Comparison of ENCODE assay signal across 18 mouse cellular contexts in the genomic region with DNA sequence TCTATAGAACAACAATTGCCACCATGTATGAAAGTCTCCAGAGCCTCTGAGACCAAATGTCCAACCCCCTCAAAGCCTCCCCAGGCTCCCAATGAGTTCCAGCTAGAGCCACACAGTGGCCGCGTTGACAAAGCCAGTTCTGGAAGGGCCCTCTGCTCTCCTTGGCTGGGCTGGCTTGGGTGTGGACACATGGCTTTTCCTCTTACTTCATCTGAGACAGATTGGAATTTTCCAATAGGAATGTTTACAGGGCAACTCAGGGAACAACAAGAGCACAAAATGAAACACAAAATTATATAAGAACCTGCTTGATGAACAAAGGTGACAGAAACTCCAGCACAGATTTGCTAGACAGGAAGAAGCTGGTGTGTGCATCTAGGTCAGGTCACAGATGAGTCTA. TPM values are rescaled to one million over a fixed set of nuclear protein-coding genes. Genes with fewer than 3 reads are reported as not detected.
DNase-seq lines count a peak whose midpoint lies in the region; ATAC-seq and TF ChIP-seq lines count a peak whose summit lies in the region.
"Had no signal": no experiment of that assay in that cellular context is flagged by ENCODE, and none has a peak within 500 bp of the region (broad histone marks: within the 10 kb centered on the region; RNA-seq: fewer than 3 reads in every experiment).

No protein-coding gene starts in this region.

- no peaks in the 10 kb centered on the region for H3K9me3 ChIP-seq in neural tube, embryonic 15.5 days (replicated peaks)
- H3K9me3 ChIP-seq: embryonic facial prominence, embryonic 12.5 days; forebrain, embryonic 12.5 days; heart, embryonic 15.5 days had no signal

- H3K4me3 ChIP-seq in liver, adult 2 months (ENCODE audit: insufficient read depth, low read depth, low read length), result no peak overlapping the region
- H3K4me3 ChIP-seq in neural tube, embryonic 15.5 days (replicated peaks), result no peak overlapping the region
- H3K4me3 ChIP-seq: embryonic facial prominence, embryonic 12.5 days; forebrain, embryonic 12.5 days; heart, embryonic 15.5 days had no signal

- H3K9ac ChIP-seq in liver, adult 2 months (ENCODE audit: low read depth, low read length), result no peak overlapping the region
- H3K9ac ChIP-seq in neural tube, embryonic 15.5 days (replicated peaks), result no peak overlapping the region
- H3K9ac ChIP-seq: embryonic facial prominence, embryonic 12.5 days; forebrain, embryonic 12.5 days; heart, embryonic 15.5 days; liver, postnatal 0 days had no signal

- intact Hi-C loops in gastrocnemius, postnatal 14 days (cut with DNase I; ENCODE audit: low total_unique reads), result loop anchor here (5.0 to 10.0 kb wide), 2 partner anchors 70 to 147 kb away; no protein-coding TSS in a partner anchor

- ATAC-seq in neural tube, embryonic 15.5 days (ENCODE audit: low FRiP score), result no peak
- ATAC-seq: intestine, postnatal 0 days; liver, postnatal 0 days had no signal

- H3K36me3 ChIP-seq in liver, adult 2 months (ENCODE audit: control insufficient read depth, insufficient read depth, low read length), result no peaks in the 10 kb centered on the region
- no peaks in the 10 kb centered on the region for H3K36me3 ChIP-seq in neural tube, embryonic 15.5 days
- H3K36me3 ChIP-seq: embryonic facial prominence, embryonic 12.5 days; forebrain, embryonic 12.5 days; heart, embryonic 15.5 days had no signal

- no peaks in the 10 kb centered on the region for H3K27me3 ChIP-seq in liver, adult 2 months (ENCODE audit: control insufficient read depth, insufficient read depth, low read length)
- no peaks in the 10 kb centered on the region for H3K27me3 ChIP-seq in neural tube, embryonic 15.5 days (replicated peaks)
- H3K27me3 ChIP-seq: embryonic facial prominence, embryonic 12.5 days; forebrain, embryonic 12.5 days; heart, embryonic 15.5 days had no signal

- TF ChIP-seq CTCF in liver, adult 2 months (IDR thresholded peaks at IDR 0.05; ENCODE audit: low read depth, low read length), result no peak

- TF ChIP-seq POLR2A in liver, adult 2 months (IDR thresholded peaks at IDR 0.05; ENCODE audit: extremely low read depth, insufficient read depth, low read length), result no peak

- no peak overlapping the region for H3K4me2 ChIP-seq in neural tube, embryonic 15.5 days
- H3K4me2 ChIP-seq: embryonic facial prominence, embryonic 12.5 days; forebrain, embryonic 12.5 days; heart, embryonic 15.5 days had no signal

- 23% methylated on average over 2 of the region's 2 CpGs for WGBS in liver, adult 2 months
- WGBS in neural tube, embryonic 15.5 days, result 89% methylated on average over 2 of the region's 2 CpGs

- peaks cover 8% of the 10 kb centered on the region for H3K4me1 ChIP-seq in liver, adult 2 months (ENCODE audit: control insufficient read depth, insufficient read depth, low read length)
- no peaks in the 10 kb centered on the region for H3K4me1 ChIP-seq in neural tube, embryonic 15.5 days
- H3K4me1 ChIP-seq: embryonic facial prominence, embryonic 12.5 days; forebrain, embryonic 12.5 days had no signal

- DNase-seq in liver, adult 2 months (ENCODE audit: extremely low read depth, low read depth, low spot score), result peak; percentile 45
- no peak for DNase-seq in liver
- DNase-seq in gastrocnemius, postnatal 14 days, result peak; percentile 43
- peak; percentile 23 to 39 for DNase-seq in kidney, adult 8-10 months
- DNase-seq in lung, postnatal 4 days, result peak; percentile 28 to 43
- DNase-seq in spleen, postnatal 14 days (ENCODE audit: low spot score in 2 of 2), result no peak
- DNase-seq in spleen, postnatal 36 days (ENCODE audit: low spot score in 2 of 2), result no peak

- no peaks in the 10 kb centered on the region for H3K79me2 ChIP-seq in liver, adult 2 months (ENCODE audit: control insufficient read depth, insufficient read depth, low read length)

- no peak overlapping the region for H3K27ac ChIP-seq in liver, adult 2 months (replicated peaks; ENCODE audit: insufficient read depth, low read depth, low read length)
- no peak overlapping the region for H3K27ac ChIP-seq in neural tube, embryonic 15.5 days (replicated peaks)
- H3K27ac ChIP-seq: embryonic facial prominence, embryonic 12.5 days; forebrain, embryonic 12.5 days; heart, embryonic 15.5 days had no signal

RNA-seq across cellular contexts. Expression of a gene that starts 59.8 kb away (rescaled TPM):
- total RNA-seq in liver, adult 2 months (2014; rRNA removed), result 0.47 TPM in 1 of 2 replicates, not detected in the other
- 0.45 and 0.59 TPM in 2 replicates for polyA plus RNA-seq in liver, adult 2 months (2012; rRNA removed)
- not detected for total RNA-seq in gastrocnemius, postnatal 14 days (2021)
- polyA plus RNA-seq in neural tube, embryonic 15.5 days (2015; fragmentation: Nextera tagmentation; extraction: Ambion mirVana), result not detected in 2 replicates
- total RNA-seq: adrenal gland, adult 18-20 months; left cerebral cortex, postnatal 4 days; neutrophil, adult 5-6 weeks had no signal
- polyA plus RNA-seq: embryonic facial prominence, embryonic 12.5 days; forebrain, embryonic 12.5 days; heart, embryonic 15.5 days; midbrain, embryonic 14.5 days; thymus, adult 2 months had no signal

Comparison
In these comparisons a context has a peak if more than half of its experiments do, and no peak if none do; other contexts are left out.
1. DNase-seq: peak in liver, adult 2 months (single experiment), gastrocnemius, postnatal 14 days (single experiment), kidney, adult 8-10 months (2 of 2) and lung, postnatal 4 days (2 of 2); none in liver (single experiment), spleen, postnatal 14 days (0 of 2) and spleen, postnatal 36 days (0 of 2).